Comparison of ENCODE assay signal across 16 mouse cellular contexts in genomic region chr1:172281522-172282254, GRCm38 (mm10). TPM values are rescaled to one million over a fixed set of nuclear protein-coding genes. Genes with fewer than 3 reads are reported as not detected.
DNase-seq lines count a peak whose midpoint lies in the region; ATAC-seq and TF ChIP-seq lines count a peak whose summit lies in the region.
"Had no signal": no experiment of that assay in that cellular context is flagged by ENCODE, and none has a peak within 500 bp of the region (broad histone marks: within the 10 kb centered on the region; RNA-seq: fewer than 3 reads in every experiment).

No protein-coding gene starts in this region.

- H3K9me3 ChIP-seq in MEL (replicated peaks; ENCODE audit: insufficient read depth, low read length) = no peaks in the 10 kb centered on the region
- no peaks in the 10 kb centered on the region for H3K9me3 ChIP-seq in intestine, embryonic 16.5 days (ENCODE audit: control insufficient read depth, low read length)
- H3K9me3 ChIP-seq: heart, embryonic 15.5 days; stomach, embryonic 15.5 days had no signal

- no peak overlapping the region for H3K4me3 ChIP-seq in MEL (ENCODE audit: control insufficient read depth in 1 of 2, insufficient read depth in 1 of 2, low read depth in 2 of 2, low read length in 2 of 2)
- H3K4me3 ChIP-seq in intestine, embryonic 16.5 days (ENCODE audit: low read length) = no peak overlapping the region
- H3K4me3 ChIP-seq: heart, embryonic 15.5 days; myocyte; stomach, embryonic 15.5 days had no signal

- no peak for TF ChIP-seq CTCF in MEL (IDR thresholded peaks at IDR 0.05 in 2 of 3, conservative IDR thresholded peaks at IDR 0.05 in 1 of 3; ENCODE audit: control insufficient read depth in 1 of 3, insufficient read depth in 1 of 3, low read depth in 2 of 3, low read length in 3 of 3, poor library complexity in 1 of 3, severe bottlenecking in 1 of 3)

- ATAC-seq in intestine, embryonic 16.5 days = peak; percentile 59
- ATAC-seq: forebrain, embryonic 14.5 days had no signal

- H3K4me2 ChIP-seq in intestine, embryonic 16.5 days (ENCODE audit: low read depth, low read length) = no peak overlapping the region
- H3K4me2 ChIP-seq: heart, embryonic 15.5 days; stomach, embryonic 15.5 days had no signal

- peaks cover 4 to 25% of the 10 kb centered on the region in 2 experiments for H3K4me1 ChIP-seq in MEL (ENCODE audit: control insufficient read depth in 1 of 2, insufficient read depth in 2 of 2, low read length in 2 of 2)
- H3K4me1 ChIP-seq in intestine, embryonic 16.5 days (ENCODE audit: control insufficient read depth, insufficient read depth, low read length) = peaks cover 3% of the 10 kb centered on the region; the same call in 1 of the 2 replicates
- H3K4me1 ChIP-seq: stomach, embryonic 15.5 days had no signal

- no peaks in the 10 kb centered on the region for H3K79me2 ChIP-seq in MEL (ENCODE audit: control insufficient read depth, insufficient read depth, low read length, poor library complexity)

- WGBS in intestine, embryonic 16.5 days = 70% methylated on average over 10 of the region's 10 CpGs

- TF ChIP-seq EP300 in MEL (IDR thresholded peaks at IDR 0.05; ENCODE audit: low read depth in 1 of 2, low read length in 2 of 2) = no peak

- no peak for TF ChIP-seq POLR2A in MEL (IDR thresholded peaks at IDR 0.05; ENCODE audit: control insufficient read depth in 1 of 2, insufficient read depth in 1 of 2, low read depth in 1 of 2, low read length in 2 of 2, poor library complexity in 1 of 2)

- H3K27ac ChIP-seq in MEL (ENCODE audit: control insufficient read depth, low read depth, low read length) = no peak overlapping the region
- H3K27ac ChIP-seq in intestine, embryonic 16.5 days (ENCODE audit: low read length) = no peak overlapping the region
- H3K27ac ChIP-seq: heart, embryonic 15.5 days; macrophage; stomach, embryonic 15.5 days had no signal

- peaks cover 0 to 13% of the 10 kb centered on the region in 2 experiments; a peak in 2 of 4 replicates for H3K36me3 ChIP-seq in MEL (ENCODE audit: control insufficient read depth in 1 of 2, insufficient read depth in 2 of 2, low read length in 2 of 2)
- H3K36me3 ChIP-seq in intestine, embryonic 16.5 days (ENCODE audit: control insufficient read depth, insufficient read depth, low read length) = no peaks in the 10 kb centered on the region
- H3K36me3 ChIP-seq: stomach, embryonic 15.5 days had no signal

- no peak for TF ChIP-seq RAD21 in MEL (IDR thresholded peaks at IDR 0.05; ENCODE audit: low read depth, low read length)

- peaks cover 0 to 1% of the 10 kb centered on the region in 2 experiments; a peak in 1 of 4 replicates for H3K27me3 ChIP-seq in MEL (ENCODE audit: control insufficient read depth in 1 of 2, insufficient read depth in 2 of 2, low read length in 2 of 2)
- H3K27me3 ChIP-seq in intestine, embryonic 16.5 days (replicated peaks; ENCODE audit: control insufficient read depth, insufficient read depth, low read length) = no peaks in the 10 kb centered on the region
- H3K27me3 ChIP-seq: heart, embryonic 15.5 days; stomach, embryonic 15.5 days had no signal

- H3K9ac ChIP-seq in MEL (ENCODE audit: control insufficient read depth, low read depth, low read length, poor library complexity, severe bottlenecking) = no peak overlapping the region
- no peak overlapping the region; the same call in 1 of the 2 replicates for H3K9ac ChIP-seq in intestine, embryonic 16.5 days (ENCODE audit: low read depth, low read length)
- H3K9ac ChIP-seq: heart, embryonic 15.5 days; stomach, embryonic 15.5 days had no signal

- peak; percentile 62 for DNase-seq in gastrocnemius, adult 18-20 months (ENCODE audit: low spot score)
- DNase-seq in gastrocnemius, postnatal 4 days (ENCODE audit: low spot score in 2 of 2) = no peak
- peak; percentile 60 for DNase-seq in layer of hippocampus, adult 9-11 months
- no peak for DNase-seq in layer of hippocampus, postnatal 10 days (ENCODE audit: low spot score in 2 of 2)
- peak; percentile 10 for DNase-seq in MEL (ENCODE audit: low read depth, low spot score)
- DNase-seq in retina, embryonic 14.5 days (ENCODE audit: low spot score) = no peak
- no peak for DNase-seq in gastrocnemius, postnatal 10 days
- DNase-seq: kidney, adult 11 months; retina, postnatal 1 day had no signal

TF ChIP-seq in MEL, 35 proteins besides CTCF, POLR2A, EP300 and RAD21:
- TF ChIP-seq GATA1 (IDR thresholded peaks at IDR 0.05; ENCODE audit: low read depth, low read length) (no peak), MAZ (IDR thresholded peaks at IDR 0.05; ENCODE audit: low read depth, low read length) (no peak), MXI1 (IDR thresholded peaks at IDR 0.05; ENCODE audit: low read depth, low read length) (no peak), SIN3A (IDR thresholded peaks at IDR 0.05; ENCODE audit: low read length) (no peak), TAL1 (IDR thresholded peaks at IDR 0.05; ENCODE audit: low read length) (no peak), ZMIZ1 (IDR thresholded peaks at IDR 0.05; ENCODE audit: low read depth, low read length) (no peak), JUND (IDR thresholded peaks at IDR 0.05; ENCODE audit: low read depth, low read length) (no peak), MEF2A (IDR thresholded peaks at IDR 0.05; ENCODE audit: extremely low read depth, insufficient replicate concordance, low read depth, low read length, poor library complexity, severe bottlenecking) (no peak), E2F4 (IDR thresholded peaks at IDR 0.05; ENCODE audit: borderline replicate concordance, low read depth, low read length) (no peak), GABPA (IDR thresholded peaks at IDR 0.05; ENCODE audit: low read depth, low read length) (no peak), POLR2AphosphoS2 (IDR thresholded peaks at IDR 0.05; ENCODE audit: low read length) (no peak), ELF1 (IDR thresholded peaks at IDR 0.05; ENCODE audit: low read depth, low read length) (no peak), MYB (IDR thresholded peaks at IDR 0.05; ENCODE audit: low read depth, low read length) (no peak), HCFC1 (IDR thresholded peaks at IDR 0.05; ENCODE audit: low read depth, low read length) (no peak), CHD1 (IDR thresholded peaks at IDR 0.05; ENCODE audit: low read depth, low read length) (no peak), TCF12 (IDR thresholded peaks at IDR 0.05; ENCODE audit: low read depth, low read length) (no peak), NRF1 (IDR thresholded peaks at IDR 0.05; ENCODE audit: insufficient read depth, low read depth, low read length, poor library complexity, severe bottlenecking) (no peak), ZNF384 (IDR thresholded peaks at IDR 0.05; ENCODE audit: low read depth, low read length) (no peak), BHLHE40 (IDR thresholded peaks at IDR 0.05; ENCODE audit: borderline replicate concordance, low read depth, low read length) (no peak), NELFE (IDR thresholded peaks at IDR 0.05; ENCODE audit: low read depth, low read length) (no peak)

RNA-seq across cellular contexts. Expression of gene Atp1a2, which starts 16.2 kb away (rescaled TPM):
- 1,000 to 10,000 TPM in 1 of 2 experiments, 100 to 1,000 TPM in 1; 896 to 1,049 TPM for total RNA-seq in gastrocnemius, adult 18-20 months (2021)
- total RNA-seq in gastrocnemius, postnatal 4 days (2021) = 100 to 1,000 TPM; 454 to 465 TPM
- total RNA-seq in layer of hippocampus, postnatal 10 days (2021) = 100 to 1,000 TPM; 472 TPM
- 0.10 TPM in 1 of 2 replicates, not detected in the other for total RNA-seq in MEL (2012; rRNA removed)
- under 1 TPM in 1 of 2 experiments, not detected in 1; 0.04 TPM for polyA plus RNA-seq in MEL (2012; ENCODE audit: insufficient read depth in 1 of 2, insufficient read length in 2 of 2, low read depth in 1 of 2, low replicate concordance in 2 of 2, missing spikeins in 1 of 2)
- 3.1 and 3.2 TPM in 2 replicates for polyA plus RNA-seq in intestine, embryonic 16.5 days (2015; fragmentation: Nextera tagmentation; extraction: Ambion mirVana)
- 100 to 1,000 TPM; 695 to 761 TPM for total RNA-seq in gastrocnemius, postnatal 10 days (2021)
- polyA plus RNA-seq: macrophage had no signal

RNA-seq across cellular contexts. Expression of gene Igsf8, which starts 20.2 kb away (rescaled TPM):
- total RNA-seq in gastrocnemius, adult 18-20 months (2021) = 10 to 100 TPM in 1 of 2 experiments, 1 to 10 TPM in 1; 7.6 to 10.6 TPM
- total RNA-seq in gastrocnemius, postnatal 4 days (2021) = 10 to 100 TPM; 24.8 to 26.9 TPM
- 100 to 1,000 TPM; 178 to 204 TPM for total RNA-seq in layer of hippocampus, postnatal 10 days (2021)
- total RNA-seq in MEL (2012; rRNA removed) = 65.2 and 88.0 TPM in 2 replicates
- polyA plus RNA-seq in MEL (2012; ENCODE audit: insufficient read depth in 1 of 2, insufficient read length in 2 of 2, low read depth in 1 of 2, low replicate concordance in 2 of 2, missing spikeins in 1 of 2) = 10 to 100 TPM in 1 of 2 experiments, not detected in 1; 97.2 TPM
- 43.1 and 45.2 TPM in 2 replicates for polyA plus RNA-seq in intestine, embryonic 16.5 days (2015; fragmentation: Nextera tagmentation; extraction: Ambion mirVana)
- total RNA-seq in gastrocnemius, postnatal 10 days (2021) = 10 to 100 TPM; 15.4 to 19.1 TPM

RNA-seq across cellular contexts. Expression of gene Atp1a4, which starts 23.5 kb away (rescaled TPM):
- total RNA-seq in gastrocnemius, adult 18-20 months (2021) = under 1 TPM; 0.40 to 0.43 TPM
- under 1 TPM; 0.17 to 0.18 TPM for total RNA-seq in gastrocnemius, postnatal 4 days (2021)
- not detected for total RNA-seq in layer of hippocampus, postnatal 10 days (2021)
- not detected in 2 replicates for total RNA-seq in MEL (2012; rRNA removed)
- not detected for polyA plus RNA-seq in MEL (2012; ENCODE audit: insufficient read depth in 1 of 2, insufficient read length in 2 of 2, low read depth in 1 of 2, low replicate concordance in 2 of 2, missing spikeins in 1 of 2)
- polyA plus RNA-seq in intestine, embryonic 16.5 days (2015; fragmentation: Nextera tagmentation; extraction: Ambion mirVana) = not detected in 2 replicates
- total RNA-seq in gastrocnemius, postnatal 10 days (2021) = under 1 TPM; 0.61 to 0.66 TPM
- total RNA-seq: left cerebral cortex, postnatal 25 days had no signal
- polyA plus RNA-seq: macrophage; stomach, embryonic 15.5 days had no signal

RNA-seq across cellular contexts. Expression of gene Kcnj9, which starts 47.4 kb away (rescaled TPM):
- total RNA-seq in gastrocnemius, adult 18-20 months (2021) = not detected
- total RNA-seq in gastrocnemius, postnatal 4 days (2021) = not detected
- total RNA-seq in layer of hippocampus, postnatal 10 days (2021) = 10 to 100 TPM; 38.4 to 46.7 TPM
- not detected in 2 replicates for total RNA-seq in MEL (2012; rRNA removed)
- under 1 TPM in 1 of 2 experiments, not detected in 1; 0.08 TPM for polyA plus RNA-seq in MEL (2012; ENCODE audit: insufficient read depth in 1 of 2, insufficient read length in 2 of 2, low read depth in 1 of 2, low replicate concordance in 2 of 2, missing spikeins in 1 of 2)
- polyA plus RNA-seq in intestine, embryonic 16.5 days (2015; fragmentation: Nextera tagmentation; extraction: Ambion mirVana) = not detected in 2 replicates
- total RNA-seq in gastrocnemius, postnatal 10 days (2021) = under 1 TPM; 0.07 to 0.14 TPM
- polyA plus RNA-seq: heart, embryonic 15.5 days had no signal

RNA-seq across cellular contexts. Expression of gene Kcnj10, which starts 59.3 kb away (rescaled TPM):
- total RNA-seq in gastrocnemius, adult 18-20 months (2021) = under 1 TPM; 0.05 to 0.17 TPM
- 1 to 10 TPM; 2.2 to 2.3 TPM for total RNA-seq in gastrocnemius, postnatal 4 days (2021)
- 10 to 100 TPM; 70.7 to 73.5 TPM for total RNA-seq in layer of hippocampus, postnatal 10 days (2021)
- total RNA-seq in MEL (2012; rRNA removed) = 0.03 and 0.04 TPM in 2 replicates
- polyA plus RNA-seq in MEL (2012; ENCODE audit: insufficient read depth in 1 of 2, insufficient read length in 2 of 2, low read depth in 1 of 2, low replicate concordance in 2 of 2, missing spikeins in 1 of 2) = under 1 TPM in 1 of 2 experiments, not detected in 1; 0.72 TPM
- polyA plus RNA-seq in intestine, embryonic 16.5 days (2015; fragmentation: Nextera tagmentation; extraction: Ambion mirVana) = 0.07 and 0.10 TPM in 2 replicates
- total RNA-seq in gastrocnemius, postnatal 10 days (2021) = 1 to 10 TPM in 1 of 2 experiments, under 1 TPM in 1; 0.87 to 1.2 TPM
- polyA plus RNA-seq: myocyte had no signal

Comparison
In these comparisons a context has a peak if more than half of its experiments do, and no peak if none do; other contexts are left out.
1. DNase-seq: peak in gastrocnemius, adult 18-20 months (single experiment), layer of hippocampus, adult 9-11 months (single experiment) and MEL (single experiment); none in gastrocnemius, postnatal 4 days (0 of 2), layer of hippocampus, postnatal 10 days (0 of 2), retina, embryonic 14.5 days (single experiment) and gastrocnemius, postnatal 10 days (single experiment).
2. RNA of gene Atp1a2, which starts 16.2 kb away (total RNA-seq): 896 to 1,049 TPM in gastrocnemius, adult 18-20 months, 695 to 761 TPM in gastrocnemius, postnatal 10 days, 472 TPM in layer of hippocampus, postnatal 10 days and 454 to 465 TPM in gastrocnemius, postnatal 4 days; 0.10 TPM in MEL; every median in the first group is over 100 times any median in the second.